Mouse (Mus musculus): Measurements from ENCODE around the gene Zscan2. TPM values are rescaled to one million over a fixed set of nuclear protein-coding genes. Genes with fewer than 3 reads are reported as not detected.
A peak's percentile ranks its signal among the peaks of the same experiment; 100 is the strongest.

Zscan2 gene
- total RNA-seq, 2 experiments from 2014 or later: 20.3 to 21.3 TPM

DNA sequence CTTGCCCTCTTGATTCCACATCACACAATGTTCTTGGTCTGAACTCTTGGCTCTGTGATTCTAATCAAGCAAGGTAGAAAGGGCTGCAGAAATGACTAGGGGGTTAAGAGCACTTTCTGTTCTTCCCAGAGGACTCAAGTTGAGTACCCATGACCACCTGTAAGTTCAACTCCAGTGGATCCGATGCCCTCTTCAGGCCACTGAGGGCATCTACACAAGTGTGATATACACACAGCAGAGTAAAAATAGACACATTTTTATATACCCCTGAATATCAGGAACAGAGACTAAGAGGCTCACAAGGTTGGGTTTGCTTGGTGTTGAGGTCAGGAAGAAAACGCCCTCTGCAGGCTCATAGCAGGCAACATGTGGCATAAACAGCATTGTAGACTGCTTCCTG lies 12.9 kb downstream of the Zscan2 start:
- intact Hi-C loops (cut with DNase I): no loop called here
- DNase-seq: no peak

DNA sequence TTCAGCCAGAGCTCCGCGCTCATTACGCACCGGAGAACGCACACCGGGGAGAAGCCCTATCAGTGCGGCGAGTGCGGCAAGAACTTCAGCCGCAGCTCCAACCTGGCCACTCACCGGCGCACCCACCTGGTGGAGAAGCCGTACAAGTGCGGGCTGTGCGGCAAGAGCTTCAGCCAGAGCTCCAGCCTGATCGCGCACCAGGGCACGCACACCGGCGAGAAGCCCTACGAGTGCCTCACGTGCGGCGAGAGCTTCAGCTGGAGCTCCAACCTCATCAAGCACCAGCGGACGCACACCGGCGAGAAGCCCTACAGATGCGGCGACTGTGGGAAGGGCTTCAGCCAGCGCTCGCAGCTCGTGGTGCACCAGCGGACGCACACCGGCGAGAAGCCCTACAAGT lies 15.0 kb downstream of the Zscan2 start:
- DNase-seq: no peak
- intact Hi-C loops (cut with DNase I): no loop called here

DNA sequence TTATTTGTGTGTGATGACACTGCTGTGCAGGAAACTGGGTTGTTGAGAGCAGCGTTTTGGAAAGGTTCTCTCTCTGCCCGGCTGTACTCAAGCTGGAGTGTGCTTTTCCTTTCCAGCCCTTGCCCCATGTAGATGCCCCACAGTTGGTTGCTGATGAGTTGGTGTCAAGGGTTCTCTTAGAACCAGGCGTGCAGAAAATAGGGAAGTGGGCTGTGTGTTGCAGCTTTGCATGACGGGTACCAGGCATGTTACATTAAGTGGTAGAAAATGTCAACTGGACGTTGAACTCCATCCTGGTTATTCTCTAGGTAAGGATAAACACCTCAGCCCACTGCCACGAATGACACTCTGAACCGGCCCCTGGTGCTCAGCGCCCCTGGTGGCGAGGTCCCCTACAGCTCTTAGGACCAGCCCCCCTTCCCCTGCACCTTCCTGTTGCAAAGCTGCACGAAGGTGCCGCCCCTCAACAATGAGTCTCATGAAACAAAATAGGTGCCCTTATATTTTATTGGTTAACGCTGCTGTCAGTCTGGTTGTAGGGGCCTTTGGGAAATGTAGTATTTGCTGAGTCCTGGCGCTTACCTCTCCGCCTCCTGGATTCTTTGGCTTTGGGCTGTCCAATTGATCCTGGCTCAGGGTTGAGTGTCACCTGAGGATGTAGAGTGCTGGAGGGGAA lies 22.2 kb downstream of the Zscan2 start:
- intact Hi-C loops (cut with DNase I): loop anchor here (10.0 kb wide), 1 partner anchor 272 kb away; no protein-coding TSS in a partner anchor

DNA sequence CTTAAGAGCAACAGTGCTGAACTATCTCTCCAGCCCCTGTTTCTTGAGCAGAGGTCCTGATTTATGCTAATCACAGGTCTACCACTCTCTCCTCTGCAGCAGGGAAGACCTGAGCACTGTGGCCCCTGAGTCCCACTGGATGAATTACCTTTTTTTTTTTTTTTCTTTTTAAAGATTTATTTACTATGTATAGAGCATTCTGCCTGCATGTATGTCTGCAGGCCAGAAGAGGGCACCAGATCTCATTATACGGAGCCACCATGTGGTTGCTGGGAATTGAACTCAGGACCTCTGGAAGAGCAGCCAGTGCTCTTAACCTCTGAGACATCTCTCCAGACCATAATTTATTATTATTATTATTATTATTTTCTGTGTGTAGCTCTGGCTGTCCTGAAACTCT lies 24.9 kb downstream of the Zscan2 start:
- intact Hi-C loops (cut with DNase I): loop anchor here (10.0 kb wide), 1 partner anchor 269 kb away; no protein-coding TSS in a partner anchor
- DNase-seq: no peak

More for the DNA sequence above, 22.2 kb downstream of the Zscan2 start:
- peak; percentile 34 for DNase-seq

DNA sequence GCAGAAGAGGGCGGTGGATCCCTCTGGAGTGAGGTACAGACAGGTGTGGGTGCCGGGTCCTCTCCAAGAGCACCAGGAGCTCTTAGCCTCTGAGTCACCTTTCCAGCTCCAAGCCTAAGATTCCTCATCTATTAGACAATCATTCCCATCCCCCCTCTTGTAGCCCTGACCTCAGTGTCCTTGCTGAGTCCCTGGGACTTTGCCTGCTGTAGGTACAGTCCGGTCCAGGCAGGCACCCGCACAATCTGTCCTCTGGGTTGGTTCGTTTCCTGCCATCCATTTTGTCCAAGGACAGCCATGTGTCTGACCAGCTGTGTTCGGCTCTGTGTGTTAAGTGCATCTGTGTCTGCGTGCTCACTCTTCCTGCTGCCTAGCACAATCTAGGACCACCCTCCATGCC lies 27.9 kb downstream of the Zscan2 start:
- intact Hi-C loops (cut with DNase I): loop anchor here (10.0 kb wide), 1 partner anchor 266 kb away; no protein-coding TSS in a partner anchor
- DNase-seq: no peak

DNA sequence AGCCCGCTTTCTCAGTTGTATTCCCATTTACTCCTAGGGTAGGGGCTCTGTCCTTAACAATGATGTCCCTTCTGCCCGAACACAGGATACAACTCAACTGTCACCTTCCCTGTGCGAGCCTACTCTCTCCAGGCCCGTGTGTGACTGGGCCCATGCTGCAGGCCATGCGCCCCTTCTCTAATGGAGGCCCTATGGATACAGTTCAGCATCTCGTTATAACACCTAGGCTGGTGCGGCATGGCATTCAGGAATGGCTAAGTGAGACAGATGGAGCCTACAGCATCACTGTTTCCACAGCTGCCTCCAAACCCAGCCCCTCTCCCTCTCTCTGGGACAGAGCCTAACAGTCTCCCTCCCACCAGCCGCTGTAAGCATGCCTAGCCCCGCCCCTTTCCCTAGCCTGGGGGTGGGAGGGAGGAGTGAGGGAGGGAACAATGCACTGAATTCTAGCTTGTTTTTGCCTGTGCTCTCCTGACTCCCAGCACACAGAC lies 28.3 kb downstream of the Zscan2 start:
- intact Hi-C loops (cut with DNase I): loop anchor here (10.0 kb wide), 1 partner anchor 266 kb away; no protein-coding TSS in a partner anchor
- peak; percentile 62 for DNase-seq

DNA sequence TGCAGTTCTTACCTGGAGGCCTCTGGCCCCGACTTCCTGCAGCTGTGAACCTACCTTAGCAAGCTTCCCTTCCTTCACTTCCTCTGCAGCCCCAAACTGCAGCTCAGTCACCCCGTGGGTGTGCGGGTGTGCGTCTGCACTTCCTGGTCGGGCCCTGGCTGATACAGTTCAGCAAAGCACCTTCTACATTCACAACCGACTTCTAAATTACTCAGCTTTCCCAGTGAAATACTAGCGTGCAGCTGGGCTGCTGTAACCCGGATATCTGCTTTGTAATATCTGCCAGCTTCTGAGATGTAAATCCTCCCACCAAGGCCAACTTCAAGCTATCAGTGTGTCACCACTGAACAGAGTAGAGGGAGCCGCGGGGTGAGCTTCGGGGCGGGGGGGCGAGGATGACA lies 29.1 kb downstream of the Zscan2 start:
- no peak for DNase-seq
- intact Hi-C loops (cut with DNase I): loop anchor here (10.0 kb wide), 1 partner anchor 265 kb away; no protein-coding TSS in a partner anchor

DNA sequence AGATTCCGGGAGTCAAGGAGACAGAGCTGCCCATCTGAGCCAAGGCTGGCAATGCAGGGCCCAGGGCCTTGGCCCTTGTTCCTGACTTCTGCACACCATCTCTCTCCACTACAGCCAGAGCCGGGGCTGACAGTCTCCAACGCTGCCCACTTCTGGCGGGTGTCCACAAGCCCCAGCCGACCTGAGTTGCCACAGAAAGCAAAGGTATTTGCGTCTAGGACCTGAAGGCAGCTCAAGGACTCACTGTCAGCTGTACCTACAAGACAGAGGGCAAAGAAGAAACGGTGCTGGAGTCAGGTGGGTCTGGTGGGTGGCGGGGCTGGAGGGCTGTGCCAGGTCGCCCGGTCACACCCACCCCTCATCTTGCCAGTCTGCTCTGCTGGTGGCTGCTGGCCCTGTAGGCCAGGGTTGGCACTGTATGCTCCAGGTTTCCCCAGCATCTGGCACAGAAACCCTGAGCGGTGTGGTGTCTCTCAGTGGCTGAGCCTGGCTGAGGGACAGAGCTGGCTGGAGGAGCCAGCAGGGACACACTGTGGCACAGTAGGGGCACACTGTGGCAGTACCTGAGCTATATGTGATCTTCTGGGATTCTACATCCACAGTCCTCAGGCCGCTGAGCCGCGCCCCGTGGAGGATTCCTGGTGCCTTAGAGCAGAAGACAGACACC lies 32.5 kb downstream of the Zscan2 start:
- intact Hi-C loops (cut with DNase I): no loop called here
- DNase-seq: peak; percentile 49

DNA sequence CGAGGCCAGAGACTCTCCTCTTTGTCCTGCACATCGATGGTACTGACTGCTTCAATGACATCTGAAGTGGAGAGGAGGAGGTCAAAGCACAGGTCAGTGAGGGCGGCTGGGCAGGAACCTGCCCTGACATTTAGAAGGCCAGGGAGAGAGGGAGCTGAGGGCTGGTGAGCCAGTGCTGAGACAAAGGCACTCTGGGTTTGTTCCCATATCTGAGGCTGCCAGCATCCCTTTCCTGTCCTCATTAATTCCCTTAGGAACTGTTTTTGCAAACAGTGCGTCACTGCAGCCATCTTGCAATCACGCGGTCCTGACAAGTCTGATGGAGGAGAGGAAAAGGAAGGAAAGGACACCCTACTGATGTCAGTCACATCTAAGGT lies 33.0 kb downstream of the Zscan2 start:
- intact Hi-C loops (cut with DNase I): no loop called here

DNA sequence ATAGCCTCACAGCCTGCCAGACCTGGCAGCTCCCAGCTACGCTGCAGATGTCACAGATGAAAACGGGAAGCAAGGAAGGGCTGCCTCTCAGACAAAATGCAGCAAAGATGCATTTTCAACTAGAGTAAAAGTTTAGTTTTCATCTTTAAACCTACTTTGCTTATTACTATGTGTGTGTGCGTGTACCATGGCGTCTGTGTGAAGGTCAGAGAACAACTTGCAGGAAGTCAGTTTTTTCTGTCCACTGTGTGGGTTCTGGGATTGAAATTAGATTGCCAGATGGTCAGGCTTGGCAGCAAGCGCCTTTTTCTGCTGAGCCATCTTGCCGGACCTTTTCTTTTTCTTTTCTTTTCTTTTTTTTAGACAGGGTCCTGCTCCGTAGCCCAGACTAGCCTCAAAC lies 33.5 kb downstream of the Zscan2 start:
- intact Hi-C loops (cut with DNase I): no loop called here

More for the DNA sequence above, 33.0 kb downstream of the Zscan2 start:
- DNase-seq: no peak

DNA sequence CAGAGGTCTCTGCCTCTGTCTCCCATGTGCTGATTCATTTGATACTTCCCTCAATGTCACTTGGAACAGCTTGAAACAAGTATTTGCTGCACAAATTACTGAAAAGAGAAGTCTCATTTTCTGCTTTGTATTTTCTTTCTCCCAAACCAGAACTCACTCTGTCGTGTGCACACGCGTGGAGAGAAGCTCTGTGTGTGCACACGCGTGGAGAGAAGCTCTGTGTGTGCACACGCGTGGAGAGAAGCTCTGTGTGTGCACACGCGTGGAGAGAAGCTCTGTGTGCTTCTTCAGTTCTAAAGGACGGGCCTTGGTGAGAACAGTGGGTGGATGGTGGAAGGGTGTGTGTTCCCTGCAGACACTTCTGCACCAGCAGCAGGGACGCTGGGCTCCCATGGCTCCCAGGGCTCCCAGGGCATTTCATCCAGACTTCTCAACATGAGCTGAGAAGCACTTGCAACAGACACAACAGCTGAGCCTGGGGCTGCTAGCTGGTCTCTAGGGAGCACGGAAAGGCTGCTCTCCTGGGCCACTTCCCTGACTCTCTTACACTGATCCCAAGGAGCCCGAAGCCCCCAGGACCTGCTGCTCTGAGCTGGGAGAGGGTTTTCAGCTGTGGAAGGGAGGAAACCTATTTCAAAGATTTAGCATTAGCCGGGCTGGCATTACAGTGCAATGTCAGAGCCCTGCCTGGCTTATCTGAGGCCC lies 34.2 kb downstream of the Zscan2 start:
- no peak for DNase-seq
- intact Hi-C loops (cut with DNase I): no loop called here

More for the DNA sequence above, 33.5 kb downstream of the Zscan2 start:
- DNase-seq: no peak

DNA sequence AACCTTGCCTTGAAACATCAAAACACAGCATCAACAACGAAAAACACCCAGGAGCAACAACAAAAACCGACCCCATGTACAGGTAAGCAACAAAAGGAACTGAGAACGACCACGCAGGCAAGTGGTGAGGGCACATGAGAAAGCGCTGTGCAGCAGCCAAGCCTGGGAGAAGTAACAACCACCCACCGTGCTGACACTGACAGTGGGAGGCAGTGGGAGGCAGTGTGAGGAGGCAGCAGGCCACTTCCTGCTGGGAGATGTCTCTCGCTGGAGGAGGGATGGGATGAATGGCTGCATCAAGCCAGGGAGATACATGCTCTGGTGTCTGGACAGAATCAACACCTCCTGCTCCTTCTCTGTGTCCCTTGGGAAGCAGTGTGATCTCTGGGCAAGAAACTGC lies 36.4 kb downstream of the Zscan2 start:
- intact Hi-C loops (cut with DNase I): no loop called here

DNA sequence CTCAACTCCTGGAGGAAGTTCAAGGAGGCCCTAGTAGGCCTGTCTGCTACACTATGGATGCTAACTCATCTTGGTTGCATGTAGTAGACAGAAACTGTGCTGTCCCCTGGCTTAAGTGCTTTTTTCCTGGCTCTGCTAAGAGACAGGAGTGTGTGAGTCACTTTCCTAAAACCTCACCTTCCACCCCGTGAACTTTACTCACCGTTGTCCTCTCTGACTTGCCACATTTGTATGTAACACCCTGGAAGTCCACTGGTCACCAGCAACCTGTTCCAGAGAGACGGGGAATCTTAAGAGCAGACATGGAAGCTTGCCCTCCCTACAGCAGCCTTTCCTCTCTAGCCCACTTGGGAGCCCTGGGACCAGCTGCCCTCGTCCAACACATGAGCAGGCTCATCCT lies 37.0 kb downstream of the Zscan2 start:
- no peak for DNase-seq
- intact Hi-C loops (cut with DNase I): no loop called here

More for the DNA sequence above, 36.4 kb downstream of the Zscan2 start:
- no peak for DNase-seq

DNA sequence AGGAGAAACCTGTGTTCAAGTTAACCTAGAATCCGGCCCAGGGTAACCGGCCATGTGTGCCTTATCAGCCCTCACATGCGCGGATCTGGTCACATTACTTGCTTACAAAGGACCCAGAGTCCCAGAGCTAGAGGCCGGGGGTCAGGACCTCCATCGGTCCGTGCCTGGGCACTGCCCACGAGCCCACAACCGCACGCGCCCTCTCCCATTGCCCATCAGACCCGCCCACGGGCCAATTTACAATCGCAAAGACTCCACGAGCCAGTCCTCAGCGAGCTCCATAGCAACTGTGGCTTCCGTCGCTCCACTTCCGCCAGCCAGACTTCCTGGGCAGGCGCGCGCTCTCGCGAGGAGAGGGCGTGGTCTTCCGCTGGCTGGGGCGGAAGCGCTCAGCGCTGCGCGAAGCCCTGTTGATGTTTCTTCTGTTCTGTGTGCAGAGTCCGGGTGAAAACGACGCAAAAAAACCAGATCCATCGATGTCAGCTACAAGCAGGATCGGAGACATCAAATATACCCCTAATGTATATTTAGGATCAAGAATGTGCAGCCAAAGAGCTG lies 40.3 kb downstream of the Zscan2 start, which contains the start of gene Wdr73:
Gene Wdr73, minus strand, starts transcription at position 326 of the 558 bp plus-strand sequence.
- intact Hi-C loops (cut with DNase I): no loop called here

DNA sequence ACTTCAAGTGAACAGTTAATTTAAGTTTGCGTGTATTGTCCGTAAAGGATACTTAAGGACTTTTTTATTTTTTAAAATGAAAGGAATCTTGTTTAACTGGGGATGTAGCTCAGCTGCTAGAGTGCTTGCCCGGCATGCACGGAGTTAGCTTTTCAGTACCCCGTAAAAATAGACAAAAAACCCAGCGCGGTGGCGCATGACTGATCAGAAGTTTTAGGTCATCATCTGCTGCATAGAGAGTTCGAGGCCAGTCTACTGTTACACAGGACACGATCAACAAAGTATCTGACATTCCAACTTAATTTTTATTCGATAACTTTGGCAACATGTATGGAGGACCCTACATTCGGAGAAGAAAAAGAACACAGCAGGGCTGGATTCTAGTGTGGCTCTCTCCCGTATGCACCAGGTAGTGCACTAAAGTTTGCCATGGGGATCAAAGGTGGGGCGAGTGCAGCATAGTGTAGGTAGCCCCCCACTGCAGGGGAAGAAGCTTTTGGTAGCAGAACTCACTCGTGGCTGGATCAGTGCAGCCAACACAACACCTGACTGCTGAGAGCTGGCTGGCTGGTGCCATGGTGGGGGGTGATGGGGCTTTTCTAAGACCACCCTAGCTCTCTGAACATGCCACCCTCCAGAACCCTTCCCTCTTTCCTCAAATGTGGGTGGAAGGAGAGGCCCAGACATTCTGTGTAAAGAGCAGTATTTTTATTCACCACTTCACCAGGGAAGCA lies 41.0 kb downstream of the Zscan2 start:
- DNase-seq: no peak
- intact Hi-C loops (cut with DNase I): no loop called here

More for the DNA sequence above, 40.3 kb downstream of the Zscan2 start, which contains the start of gene Wdr73:
- DNase-seq: peak; percentile 90

DNA sequence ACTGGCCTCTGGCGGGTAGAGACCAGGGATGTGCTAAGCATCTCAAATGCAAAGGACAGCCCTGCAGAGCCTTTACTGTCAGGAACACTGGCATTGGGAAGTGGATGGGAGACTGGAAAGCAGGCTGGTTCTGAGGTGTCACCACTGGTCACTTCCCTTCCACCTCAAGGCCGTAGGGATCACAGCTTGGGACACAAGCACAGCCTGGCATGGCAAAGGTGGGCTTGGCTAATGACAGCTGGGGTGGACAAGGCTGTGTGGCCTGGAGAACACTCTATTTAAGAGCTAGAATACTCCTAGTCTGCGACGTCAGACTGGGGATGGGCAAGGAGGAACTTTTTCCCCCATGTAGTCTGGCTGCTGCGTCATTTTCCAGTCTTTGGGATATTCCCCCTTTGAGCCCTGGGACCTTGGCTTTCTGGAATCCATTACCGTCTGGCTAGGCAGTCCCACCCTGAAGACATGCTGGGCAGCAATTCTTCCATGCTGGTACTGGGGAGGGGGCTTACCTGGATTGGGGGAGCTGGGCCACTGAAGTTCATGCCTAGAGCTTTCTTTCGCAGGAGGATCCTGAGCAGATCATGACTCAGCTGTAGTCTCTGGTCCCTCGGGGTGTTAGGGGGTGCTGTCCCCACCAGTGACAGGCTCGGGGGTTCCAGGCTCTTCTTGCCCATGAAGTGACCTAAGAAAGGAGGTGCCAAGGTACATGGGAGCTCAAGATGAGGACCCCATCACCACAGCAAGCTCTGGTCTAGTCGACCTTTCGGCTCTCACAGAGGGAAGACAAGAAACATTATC lies 43.1 kb downstream of the Zscan2 start:
- no peak for DNase-seq
- intact Hi-C loops (cut with DNase I): no loop called here

DNA sequence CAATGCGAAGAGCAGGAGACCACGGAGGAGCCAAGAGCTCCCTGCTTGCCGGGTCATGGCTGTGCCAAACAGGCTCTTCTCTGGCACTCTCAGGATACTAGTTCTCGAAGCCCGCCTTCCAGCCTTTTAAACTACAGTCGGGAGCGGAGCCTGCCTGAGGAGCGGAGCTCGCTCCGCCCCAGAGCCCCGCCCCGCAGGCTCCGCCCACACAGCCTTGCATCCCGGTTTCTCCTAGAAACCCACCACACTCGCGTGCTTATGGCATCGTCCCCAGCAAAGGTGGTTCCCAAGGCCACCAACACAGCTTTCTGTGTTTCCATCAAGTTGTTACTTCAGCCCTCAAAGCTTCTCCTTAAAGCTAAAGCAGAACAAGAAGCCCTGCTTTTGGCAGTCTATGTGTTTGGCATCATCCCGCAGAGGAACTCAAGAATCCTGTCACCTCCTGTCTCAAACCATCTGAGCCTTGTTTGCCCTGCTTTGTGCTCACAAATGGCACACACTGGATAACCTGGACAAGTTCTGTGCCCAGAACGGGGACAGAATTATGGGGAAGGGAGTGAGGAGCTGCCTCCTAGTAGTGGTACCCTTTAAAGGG lies 44.3 kb downstream of the Zscan2 start, which contains the start of gene Nmb:
Gene Nmb, minus strand, starts transcription at position 156 of the 595 bp plus-strand sequence.
- intact Hi-C loops (cut with DNase I): no loop called here

DNA sequence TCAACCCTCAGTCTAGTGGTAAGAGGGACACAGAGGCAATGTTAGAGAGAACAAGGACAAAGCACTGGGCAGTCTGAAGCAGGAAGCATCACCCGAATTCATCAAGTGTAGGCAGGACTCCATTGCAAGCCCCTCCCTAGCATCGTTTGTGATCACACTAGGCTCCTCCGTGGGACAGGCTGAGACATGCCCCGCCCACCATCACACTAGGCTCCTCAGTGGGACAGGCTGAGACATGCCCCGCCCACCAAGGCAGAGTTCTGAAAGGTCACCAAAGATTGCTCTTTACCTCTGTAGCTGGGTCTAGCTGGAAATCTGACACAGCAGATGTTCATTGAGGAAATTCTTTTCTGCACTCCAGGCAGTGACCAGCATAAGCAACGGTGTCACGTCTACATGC lies 50.3 kb downstream of the Zscan2 start:
- no peak for DNase-seq
- intact Hi-C loops (cut with DNase I): no loop called here

More for the DNA sequence above, 44.3 kb downstream of the Zscan2 start, which contains the start of gene Nmb:
- DNase-seq: peak; percentile 69

DNA sequence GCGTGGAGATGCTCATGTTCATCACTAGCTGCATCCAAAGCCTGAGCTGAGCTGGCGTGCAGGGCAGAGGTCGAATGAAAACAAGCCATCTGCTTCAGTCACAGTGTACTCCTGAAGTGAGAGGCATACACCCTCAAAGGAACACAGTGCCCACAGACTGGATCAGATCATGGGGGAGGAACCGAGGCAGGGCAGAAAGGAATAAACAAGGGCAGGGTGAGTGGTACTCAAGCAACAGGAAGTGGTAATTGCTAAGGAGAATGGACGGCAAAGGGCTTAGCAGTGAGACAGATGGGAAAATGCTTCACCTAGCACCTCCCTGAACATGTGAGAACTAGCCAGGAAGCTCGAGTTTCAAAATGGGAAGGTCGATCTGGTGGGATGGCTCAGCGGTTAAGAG lies 51.8 kb downstream of the Zscan2 start:
- no peak for DNase-seq
- intact Hi-C loops (cut with DNase I): no loop called here

All from left cerebral cortex, postnatal 4 days (tissue).